Mouse (Mus musculus): ENCODE data around the gene Rabl2. TPM values are rescaled to one million over a fixed set of nuclear protein-coding genes. Genes with fewer than 3 reads are reported as not detected.

Gene Rabl2
- total and polyA plus RNA-seq, 3 experiments, result 2.7 to 5.8 (median 2.9) TPM

- Histone ChIP-seq H3K9me3 (replicated peaks; ENCODE audit: low read length) (no peaks in the 10 kb centered on the region), H3K4me1 (ENCODE audit: control insufficient read depth in 1 of 2, insufficient read depth in 2 of 2) (no peaks in the 10 kb centered on the region), H3K4me3 (replicated peaks in 1 of 3; ENCODE audit: low read depth in 2 of 3, low read length in 2 of 3, poor library complexity in 1 of 3) (no peak overlapping the region), H3K4me2 (ENCODE audit: insufficient read depth, low read depth, poor library complexity, severe bottlenecking) (no peak overlapping the region), H3K27ac (ENCODE audit: insufficient read depth, low read depth) (no peak overlapping the region), H3K9ac (ENCODE audit: insufficient read depth, low read depth) (no peak overlapping the region), H3K27me3 (replicated peaks) (peaks cover 54% of the 10 kb centered on the region), H3K36me3 (replicated peaks in 1 of 2; ENCODE audit: control insufficient read depth in 1 of 2, insufficient read depth in 1 of 2, low read length in 1 of 2) (no peaks in the 10 kb centered on the region), H3K79me2 (replicated peaks; ENCODE audit: control insufficient read depth, extremely low read depth, insufficient read depth, poor library complexity, severe bottlenecking) (no peaks in the 10 kb centered on the region)
- DNase-seq (ENCODE audit: extremely low read depth), result no peak
- TF ChIP-seq MAFK (IDR thresholded peaks at IDR 0.05; ENCODE audit: insufficient replicate concordance, low read length), result no peak
- TF ChIP-seq SIN3A (IDR thresholded peaks at IDR 0.05; ENCODE audit: low read length), result no peak
- no peak for TF ChIP-seq CTCF (conservative IDR thresholded peaks at IDR 0.05 in 1 of 2, IDR thresholded peaks at IDR 0.05 in 1 of 2; ENCODE audit: low read depth in 2 of 2, low read length in 2 of 2)
- no peak for TF ChIP-seq SMC3 (IDR thresholded peaks at IDR 0.05; ENCODE audit: low read depth, low read length)
- TF ChIP-seq ZC3H11A (IDR thresholded peaks at IDR 0.05; ENCODE audit: low read depth, low read length), result no peak
- TF ChIP-seq MYC (IDR thresholded peaks at IDR 0.05; ENCODE audit: low read depth, low read length), result no peak
- no peak for TF ChIP-seq ZNF384 (IDR thresholded peaks at IDR 0.05; ENCODE audit: low read depth, low read length)
- dilution Hi-C loops (cut with MboI; ENCODE audit: extremely low pct_ligation_motif_present, extremely low pct_unique_long_range_greater_than_20kb, low sequenced_read_pairs), result no loop called here
- in situ Hi-C loops (cut with MboI; ENCODE audit: low pct_ligation_motif_present, low pct_unique_long_range_greater_than_20kb, low sequenced_read_pairs), result no loop called here
Measured at GRCm38 (mm10) chr15:89572147-89572546, 19.6 kb downstream of the Rabl2 start.

DNA sequence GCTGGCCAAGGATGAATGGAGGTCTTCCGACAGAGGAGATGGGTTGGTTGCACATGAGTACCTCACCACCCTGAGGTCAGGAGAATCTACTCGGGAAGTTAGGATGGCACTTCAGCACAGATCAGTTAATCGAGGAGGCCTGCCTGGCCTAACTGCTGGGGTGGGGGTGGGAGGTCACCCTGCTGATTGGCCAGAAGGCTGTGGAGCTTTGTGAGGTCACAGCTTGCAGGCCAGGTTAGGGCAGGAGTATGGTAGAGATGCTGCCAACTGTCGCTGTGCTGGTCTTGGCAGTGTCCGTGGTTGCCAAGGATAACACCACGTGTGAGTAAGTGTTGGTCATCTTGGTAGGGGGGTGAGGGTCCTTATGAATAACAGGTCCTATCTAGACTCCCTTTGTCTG lies 23.6 kb downstream of the Rabl2 start, which contains the start of gene Acr:
TSS of gene Acr (plus strand) at position 213 of the 400 bp plus-strand sequence.
- no peak for TF ChIP-seq ELF1 (IDR thresholded peaks at IDR 0.05; ENCODE audit: low read depth, low read length)
- TF ChIP-seq ZC3H11A (IDR thresholded peaks at IDR 0.05; ENCODE audit: low read depth, low read length), result no peak
- TF ChIP-seq NELFE (IDR thresholded peaks at IDR 0.05; ENCODE audit: low read depth, low read length), result no peak
- no peak for TF ChIP-seq NRF1 (IDR thresholded peaks at IDR 0.05; ENCODE audit: low read depth, low read length)
- no peak for TF ChIP-seq CHD1 (IDR thresholded peaks at IDR 0.05; ENCODE audit: low read depth, low read length)
- TF ChIP-seq ZKSCAN1 (IDR thresholded peaks at IDR 0.05; ENCODE audit: borderline replicate concordance, low read depth, low read length), result no peak
- TF ChIP-seq MAFK (IDR thresholded peaks at IDR 0.05; ENCODE audit: insufficient replicate concordance, low read length), result no peak
- no peak for TF ChIP-seq E2F4 (IDR thresholded peaks at IDR 0.05; ENCODE audit: insufficient replicate concordance, low read depth, low read length)
- TF ChIP-seq ZMIZ1 (IDR thresholded peaks at IDR 0.05; ENCODE audit: low read depth, low read length), result no peak
- TF ChIP-seq GABPA (IDR thresholded peaks at IDR 0.05; ENCODE audit: insufficient replicate concordance, low read depth, low read length), result no peak
- no peak for TF ChIP-seq USF1 (IDR thresholded peaks at IDR 0.05; ENCODE audit: low read depth, low read length)
- TF ChIP-seq POLR2A (IDR thresholded peaks at IDR 0.05; ENCODE audit: low read depth, low read length), result no peak
- TF ChIP-seq SMC3 (IDR thresholded peaks at IDR 0.05; ENCODE audit: low read depth, low read length), result no peak
- H3K79me2 ChIP-seq (replicated peaks; ENCODE audit: control insufficient read depth, extremely low read depth, insufficient read depth, poor library complexity, severe bottlenecking), result no peaks in the 10 kb centered on the region
- H3K4me3 ChIP-seq (replicated peaks in 1 of 3; ENCODE audit: low read depth in 2 of 3, low read length in 2 of 3, poor library complexity in 1 of 3), result no peak within 1 kb of the TSS
- DNase-seq (ENCODE audit: extremely low read depth), result no peak
- peaks cover 67% of the 10 kb centered on the region for H3K27me3 ChIP-seq (replicated peaks)
- dilution Hi-C loops (cut with MboI; ENCODE audit: extremely low pct_ligation_motif_present, extremely low pct_unique_long_range_greater_than_20kb, low sequenced_read_pairs) (no loop called here), in situ Hi-C loops (cut with MboI; ENCODE audit: low pct_ligation_motif_present, low pct_unique_long_range_greater_than_20kb, low sequenced_read_pairs) (no loop called here)
- H3K9me3 ChIP-seq (replicated peaks; ENCODE audit: low read length), result no peaks in the 10 kb centered on the region
- H3K9ac ChIP-seq (ENCODE audit: insufficient read depth, low read depth), result no peak within 1 kb of the TSS
- no peaks in the 10 kb centered on the region for H3K36me3 ChIP-seq (replicated peaks in 1 of 2; ENCODE audit: control insufficient read depth in 1 of 2, insufficient read depth in 1 of 2, low read length in 1 of 2)
- no peak within 1 kb of the TSS for H3K27ac ChIP-seq (ENCODE audit: insufficient read depth, low read depth)
- H3K4me2 ChIP-seq (ENCODE audit: insufficient read depth, low read depth, poor library complexity, severe bottlenecking), result no peak within 1 kb of the TSS
- H3K4me1 ChIP-seq (ENCODE audit: control insufficient read depth in 1 of 2, insufficient read depth in 2 of 2), result no peaks in the 10 kb centered on the region

Data from CH12.LX (cell line).